Mouse (Mus musculus): ENCODE data around the gene Macrod1.

GRCm38 (mm10) chr19:7200427-7200826, 143.8 kb downstream of the Macrod1 start:
- TF ChIP-seq CTCF (conservative IDR thresholded peaks at IDR 0.05; ENCODE audit: insufficient read depth, insufficient read length, low read depth, low read length) (no peak), POLR2A (IDR thresholded peaks at IDR 0.05; ENCODE audit: low read depth, low read length) (no peak)
